Mouse (Mus musculus): ENCODE data around the gene Serhl. TPM values are rescaled to one million over a fixed set of nuclear protein-coding genes. Genes with fewer than 3 reads are reported as not detected.
"Not testable (repeated sequence)": the region's sequence is repeated elsewhere in the genome, so short reads cannot be mapped to it uniquely, and the experiment has no call there.

The Serhl gene
- 67.5 and 70.7 TPM in 2 replicates for polyA plus RNA-seq (2015; fragmentation: Nextera tagmentation; extraction: Ambion mirVana)

DNA sequence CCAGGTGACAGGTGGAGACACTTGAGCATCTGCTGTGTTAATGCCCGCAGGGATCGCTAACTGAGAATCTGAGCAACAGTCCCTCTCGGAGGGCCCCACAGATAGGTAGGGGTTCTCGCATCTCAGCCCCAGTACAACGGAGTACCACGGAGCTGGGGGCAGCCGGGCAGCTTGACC lies at the start of gene Serhl:
Gene Serhl, plus strand, starts transcription at position 78 of the 177 bp plus-strand sequence.
- ATAC-seq (ENCODE audit: low FRiP score, low TSS enrichment), result no peak

DNA sequence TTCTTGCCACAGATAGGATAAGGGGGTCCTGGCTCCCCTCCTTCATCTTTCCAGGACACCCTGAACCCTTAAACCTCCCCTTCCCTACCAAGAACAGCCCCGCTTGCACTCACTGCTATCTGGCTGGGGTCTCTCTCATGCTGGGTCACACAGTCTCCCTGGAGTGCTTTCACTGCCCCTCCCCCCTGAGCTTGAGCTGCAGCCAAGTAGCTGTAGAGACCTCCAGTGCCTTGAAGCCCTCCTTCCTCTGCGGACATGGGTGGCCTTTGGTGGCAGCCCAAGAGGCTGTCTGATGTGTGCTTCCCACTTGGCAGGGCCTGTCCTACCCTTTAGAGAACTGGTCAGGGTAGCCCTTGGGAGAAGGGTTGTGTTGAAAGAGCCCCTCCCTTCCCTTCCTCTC lies 49.1 kb upstream of the Serhl start:
- H3K4me3 ChIP-seq (ENCODE audit: low read length), result no peak overlapping the region
- no peaks in the 10 kb centered on the region for H3K9me3 ChIP-seq (ENCODE audit: low read length)
- no peak overlapping the region for H3K4me2 ChIP-seq (replicated peaks; ENCODE audit: low read depth, low read length)
- H3K4me1 ChIP-seq (ENCODE audit: insufficient read depth, low read length), result peaks cover 33% of the 10 kb centered on the region
- no peaks in the 10 kb centered on the region for H3K36me3 ChIP-seq (ENCODE audit: insufficient read depth, low read length)
- WGBS, result 59% methylated on average over 2 of the region's 2 CpGs
- no peak overlapping the region for H3K9ac ChIP-seq (replicated peaks; ENCODE audit: low read length)
- H3K27me3 ChIP-seq (ENCODE audit: insufficient read depth, low read length), result peaks cover under 1% of the 10 kb centered on the region; the same call in 1 of the 2 replicates
- ATAC-seq (ENCODE audit: low FRiP score, low TSS enrichment), result 0 out of 2 replicates have a peak, but pooled peaks have one; percentile 35
- H3K27ac ChIP-seq (ENCODE audit: low read length), result no peak overlapping the region

More for the DNA sequence above, at the start of gene Serhl:
- peaks cover 11% of the 10 kb centered on the region for H3K27me3 ChIP-seq (ENCODE audit: insufficient read depth, low read length)
- H3K9ac ChIP-seq (replicated peaks; ENCODE audit: low read length), result peak within 1 kb of the TSS; percentile 24; the same call in 1 of the 2 replicates
- H3K4me3 ChIP-seq (ENCODE audit: low read length), result peak within 1 kb of the TSS; percentile 5; the same call in 1 of the 2 replicates
- peaks cover 12% of the 10 kb centered on the region for H3K4me1 ChIP-seq (ENCODE audit: insufficient read depth, low read length)
- no peak within 1 kb of the TSS for H3K27ac ChIP-seq (ENCODE audit: low read length)
- peak within 1 kb of the TSS; percentile 31 for H3K4me2 ChIP-seq (replicated peaks; ENCODE audit: low read depth, low read length)
- H3K9me3 ChIP-seq (ENCODE audit: low read length), result no peaks in the 10 kb centered on the region
- WGBS, result 16% methylated on average over 7 of the region's 7 CpGs
- H3K36me3 ChIP-seq (ENCODE audit: insufficient read depth, low read length), result no peaks in the 10 kb centered on the region

DNA sequence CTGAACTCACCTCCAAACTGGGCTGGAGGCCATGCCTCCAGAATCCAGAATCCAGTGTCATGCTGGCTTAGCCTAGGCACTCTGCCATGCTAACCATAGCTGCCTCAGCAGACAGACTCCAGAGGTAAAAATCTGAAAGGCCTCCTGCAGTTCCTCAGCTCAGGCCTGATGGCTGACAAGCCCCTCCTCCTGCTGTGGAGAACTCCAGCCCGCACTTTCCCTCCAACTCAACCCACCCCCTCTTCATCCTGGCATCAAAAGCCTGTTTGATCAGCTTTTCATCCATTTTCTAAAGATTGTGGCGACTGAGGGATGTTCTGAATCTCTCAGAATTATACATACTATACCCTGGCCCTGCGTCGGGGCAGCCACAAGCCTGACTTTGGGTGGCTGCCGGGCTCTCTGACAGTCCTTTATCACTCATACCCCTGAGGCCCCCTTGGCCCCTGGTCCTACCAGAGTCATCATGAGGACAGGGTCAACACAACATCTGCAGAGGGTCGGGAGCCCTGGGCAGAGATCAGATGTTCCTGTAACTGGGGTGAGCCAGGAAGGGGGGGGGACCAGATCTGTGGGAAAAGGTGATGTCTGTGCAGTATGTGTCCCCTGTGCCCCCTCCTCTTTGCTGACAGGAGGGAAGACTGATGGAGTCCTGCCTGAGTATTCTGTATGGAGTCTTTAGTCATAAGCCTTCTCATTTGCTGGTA lies 46.5 kb upstream of the Serhl start:
- WGBS, result 26% methylated on average over 6 of the region's 6 CpGs
- 0 out of 2 replicates have a peak overlapping the region, but pooled peaks have one; percentile 0 for H3K9ac ChIP-seq (replicated peaks; ENCODE audit: low read length)
- H3K4me2 ChIP-seq (replicated peaks; ENCODE audit: low read depth, low read length), result no peak overlapping the region
- no peak overlapping the region for H3K27ac ChIP-seq (ENCODE audit: low read length)
- ATAC-seq (ENCODE audit: low FRiP score, low TSS enrichment), result no peak
- H3K9me3 ChIP-seq (ENCODE audit: low read length), result no peaks in the 10 kb centered on the region; the same call in 1 of the 2 replicates
- no peaks in the 10 kb centered on the region for H3K27me3 ChIP-seq (ENCODE audit: insufficient read depth, low read length)
- no peak overlapping the region for H3K4me3 ChIP-seq (ENCODE audit: low read length)
- H3K4me1 ChIP-seq (ENCODE audit: insufficient read depth, low read length), result peaks cover 27% of the 10 kb centered on the region
- no peaks in the 10 kb centered on the region for H3K36me3 ChIP-seq (ENCODE audit: insufficient read depth, low read length)

DNA sequence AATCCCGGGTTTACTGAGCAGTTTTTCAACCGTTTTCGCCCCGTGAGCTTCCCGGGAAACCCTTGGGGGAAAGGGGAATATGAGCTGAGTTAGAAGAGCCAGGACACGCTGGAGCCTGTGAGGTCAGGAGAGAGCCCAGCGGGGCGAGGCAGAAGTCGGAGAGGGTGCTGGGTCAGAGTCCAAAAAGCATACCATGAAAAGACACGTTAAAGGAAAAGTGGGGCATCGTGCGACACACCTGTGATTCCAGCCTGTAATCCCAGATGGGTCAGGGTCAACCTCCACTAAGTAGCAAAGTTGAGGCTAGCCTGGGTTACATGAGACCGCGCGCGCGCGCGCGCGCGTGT lies 46.0 kb upstream of the Serhl start:
- no peak for ATAC-seq (ENCODE audit: low FRiP score, low TSS enrichment)
- Histone ChIP-seq H3K36me3 (ENCODE audit: insufficient read depth, low read length) (no peaks in the 10 kb centered on the region), H3K9me3 (ENCODE audit: low read length) (no peaks in the 10 kb centered on the region; the same call in 1 of the 2 replicates), H3K4me1 (ENCODE audit: insufficient read depth, low read length) (peaks cover 23% of the 10 kb centered on the region), H3K4me2 (replicated peaks; ENCODE audit: low read depth, low read length) (no peak overlapping the region), H3K27me3 (ENCODE audit: insufficient read depth, low read length) (no peaks in the 10 kb centered on the region), H3K4me3 (ENCODE audit: low read length) (no peak overlapping the region), H3K9ac (replicated peaks; ENCODE audit: low read length) (no peak overlapping the region), H3K27ac (ENCODE audit: low read length) (no peak overlapping the region)
- WGBS, result 60% methylated on average over 22 of the region's 22 CpGs

DNA sequence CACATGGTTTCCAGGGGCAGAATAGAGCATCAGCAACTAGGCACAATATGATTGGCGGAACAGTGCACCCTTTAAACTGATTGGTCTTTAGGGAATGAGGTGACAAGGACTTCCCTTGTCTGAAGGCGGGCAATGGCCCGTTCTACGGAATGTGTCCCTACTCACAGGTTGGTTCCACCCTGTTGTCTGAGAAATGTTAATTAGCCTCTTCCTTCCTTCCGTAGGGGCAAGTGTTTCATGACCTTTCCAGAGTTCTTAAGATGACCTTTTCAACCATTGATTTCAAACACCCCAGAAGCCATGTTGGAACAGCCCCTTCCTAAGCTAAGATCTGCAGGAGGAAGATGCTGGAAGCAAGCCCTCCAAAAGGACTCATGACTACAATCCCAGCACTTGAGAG lies 43.7 kb upstream of the Serhl start:
- H3K36me3 ChIP-seq (ENCODE audit: insufficient read depth, low read length); H3K4me3 ChIP-seq (ENCODE audit: low read length); H3K27me3 ChIP-seq (ENCODE audit: insufficient read depth, low read length); ATAC-seq (ENCODE audit: low FRiP score, low TSS enrichment); H3K9me3 ChIP-seq (ENCODE audit: low read length); H3K4me2 ChIP-seq (replicated peaks; ENCODE audit: low read depth, low read length); H3K27ac ChIP-seq (ENCODE audit: low read length); H3K9ac ChIP-seq (replicated peaks; ENCODE audit: low read length): not testable (repeated sequence)
- 83% methylated on average over 5 of the region's 5 CpGs for WGBS
- peaks cover 10% of the 10 kb centered on the region for H3K4me1 ChIP-seq (ENCODE audit: insufficient read depth, low read length)

DNA sequence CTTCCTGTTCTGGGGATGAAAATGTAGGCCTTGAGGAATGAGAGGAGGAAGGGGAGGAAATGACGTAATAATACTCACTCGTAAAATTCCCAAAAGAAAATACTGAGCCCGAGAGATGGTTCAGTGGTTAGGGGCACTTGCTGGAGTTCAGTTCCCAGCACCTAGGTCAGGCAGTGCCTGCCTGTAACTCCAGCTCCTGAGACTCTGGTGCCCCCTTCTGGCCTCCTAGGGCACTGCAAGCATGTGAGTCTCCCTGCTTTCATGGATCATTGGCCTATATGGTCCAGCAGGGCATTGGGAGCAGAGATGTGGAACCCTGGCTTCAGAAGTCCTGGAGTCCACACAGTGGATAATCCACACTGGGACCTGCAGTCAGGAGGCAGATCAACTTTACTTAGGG lies 43.0 kb upstream of the Serhl start:
- no peak for ATAC-seq (ENCODE audit: low FRiP score, low TSS enrichment)
- Histone ChIP-seq H3K4me1 (ENCODE audit: insufficient read depth, low read length) (peaks cover 10% of the 10 kb centered on the region), H3K27me3 (ENCODE audit: insufficient read depth, low read length) (no peaks in the 10 kb centered on the region), H3K4me2 (replicated peaks; ENCODE audit: low read depth, low read length) (no peak overlapping the region), H3K9me3 (ENCODE audit: low read length) (no peaks in the 10 kb centered on the region; the same call in 1 of the 2 replicates), H3K4me3 (ENCODE audit: low read length) (no peak overlapping the region), H3K9ac (replicated peaks; ENCODE audit: low read length) (no peak overlapping the region), H3K27ac (ENCODE audit: low read length) (no peak overlapping the region), H3K36me3 (ENCODE audit: insufficient read depth, low read length) (no peaks in the 10 kb centered on the region)
- WGBS, result 89% methylated on average over 3 of the region's 3 CpGs

DNA sequence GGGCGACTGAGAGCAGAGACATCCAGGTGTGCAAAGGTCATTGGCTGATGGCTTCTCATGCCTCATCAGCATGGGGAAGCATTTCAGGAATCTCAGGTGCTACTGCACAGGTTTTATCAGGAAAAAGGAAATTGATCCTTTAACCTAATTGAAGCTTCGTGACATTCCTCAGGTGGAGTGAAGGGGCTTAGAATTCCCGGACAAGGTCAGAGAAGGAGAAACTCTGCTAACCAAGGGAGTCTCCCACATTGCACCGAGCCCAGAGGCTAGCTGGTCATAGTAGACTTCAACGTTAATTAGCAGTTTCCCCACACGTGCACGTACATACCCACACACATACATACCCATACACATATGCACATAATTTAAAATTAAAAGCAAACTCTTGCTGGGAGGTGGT lies 42.6 kb upstream of the Serhl start:
- Histone ChIP-seq H3K9ac (replicated peaks; ENCODE audit: low read length) (no peak overlapping the region), H3K4me3 (ENCODE audit: low read length) (no peak overlapping the region), H3K9me3 (ENCODE audit: low read length) (no peaks in the 10 kb centered on the region; the same call in 1 of the 2 replicates), H3K4me2 (replicated peaks; ENCODE audit: low read depth, low read length) (no peak overlapping the region), H3K4me1 (ENCODE audit: insufficient read depth, low read length) (peaks cover 10% of the 10 kb centered on the region), H3K27ac (ENCODE audit: low read length) (no peak overlapping the region), H3K27me3 (ENCODE audit: insufficient read depth, low read length) (no peaks in the 10 kb centered on the region), H3K36me3 (ENCODE audit: insufficient read depth, low read length) (no peaks in the 10 kb centered on the region)
- ATAC-seq (ENCODE audit: low FRiP score, low TSS enrichment), result no peak
- 82% methylated on average over 7 of the region's 7 CpGs for WGBS

DNA sequence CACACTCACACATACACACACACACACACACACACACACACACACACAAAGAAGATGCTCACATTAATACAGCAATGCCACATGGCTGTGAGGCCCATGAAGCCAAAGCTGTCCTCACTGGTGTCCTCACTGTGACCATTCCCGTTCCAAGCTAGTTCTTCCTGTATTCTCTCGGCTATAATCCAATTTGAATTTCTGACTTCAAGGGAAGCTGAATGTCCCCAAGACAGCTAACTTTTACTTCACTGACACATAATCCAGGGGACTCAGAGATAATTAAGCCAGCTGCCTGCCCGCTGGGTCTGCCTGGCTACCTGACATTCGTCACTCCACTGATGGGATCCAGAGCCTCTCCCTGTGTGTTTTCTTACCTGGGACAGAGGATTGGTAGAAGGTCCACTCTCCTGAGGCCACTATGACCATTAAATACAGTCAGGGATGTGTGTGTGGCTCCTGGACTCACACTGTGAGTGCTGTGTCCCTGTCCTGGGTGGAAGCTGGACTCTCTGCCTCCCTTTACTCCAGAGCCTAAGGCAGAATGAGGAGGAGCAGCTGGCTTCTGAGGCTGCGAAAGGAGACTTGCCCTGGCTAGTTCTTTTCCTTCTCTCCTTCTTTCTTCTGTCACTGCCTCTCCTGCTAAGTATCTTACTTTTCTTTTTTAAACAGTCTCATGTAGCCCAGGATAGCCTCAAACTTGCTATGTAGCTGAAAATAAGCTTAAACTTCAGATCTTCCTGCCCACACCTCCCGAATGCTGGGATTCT lies 36.8 kb upstream of the Serhl start:
- no peaks in the 10 kb centered on the region for H3K36me3 ChIP-seq (ENCODE audit: insufficient read depth, low read length)
- no peak overlapping the region for H3K9ac ChIP-seq (replicated peaks; ENCODE audit: low read length)
- 0 out of 2 replicates have a peak, but pooled peaks cover 3% of the 10 kb centered on the region for H3K9me3 ChIP-seq (ENCODE audit: low read length)
- ATAC-seq (ENCODE audit: low FRiP score, low TSS enrichment), result no peak
- H3K27me3 ChIP-seq (ENCODE audit: insufficient read depth, low read length), result no peaks in the 10 kb centered on the region
- no peak overlapping the region for H3K4me2 ChIP-seq (replicated peaks; ENCODE audit: low read depth, low read length)
- no peak overlapping the region for H3K4me3 ChIP-seq (ENCODE audit: low read length)
- peaks cover 14% of the 10 kb centered on the region for H3K4me1 ChIP-seq (ENCODE audit: insufficient read depth, low read length)
- H3K27ac ChIP-seq (ENCODE audit: low read length), result no peak overlapping the region
- 65% methylated on average over 6 of the region's 6 CpGs for WGBS

DNA sequence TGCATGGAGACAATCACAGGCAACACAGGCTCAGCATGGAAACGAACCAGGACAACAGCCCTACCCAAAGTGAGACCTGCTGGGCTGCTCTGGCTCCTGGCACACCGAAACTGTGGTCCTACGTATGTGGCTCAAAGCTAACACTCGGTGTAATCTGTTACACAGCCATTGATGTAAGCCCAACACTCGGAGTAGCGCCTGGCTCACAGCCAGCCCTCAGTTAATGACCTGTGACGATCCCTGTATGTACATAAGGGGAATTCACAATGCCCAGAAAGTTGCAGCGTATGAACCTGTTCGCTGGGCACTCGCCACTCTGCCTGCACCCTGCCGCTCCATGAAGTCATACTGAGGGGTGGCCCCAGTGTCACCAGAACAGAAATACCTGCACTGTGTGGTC lies 36.0 kb upstream of the Serhl start:
- H3K4me1 ChIP-seq (ENCODE audit: insufficient read depth, low read length), result peaks cover 14% of the 10 kb centered on the region
- H3K36me3 ChIP-seq (ENCODE audit: insufficient read depth, low read length), result no peaks in the 10 kb centered on the region
- H3K9ac ChIP-seq (replicated peaks; ENCODE audit: low read length), result no peak overlapping the region
- no peaks in the 10 kb centered on the region for H3K27me3 ChIP-seq (ENCODE audit: insufficient read depth, low read length)
- no peak overlapping the region for H3K27ac ChIP-seq (ENCODE audit: low read length)
- 23% methylated on average over 11 of the region's 11 CpGs for WGBS
- peak; percentile 55; the same call in 1 of the 2 replicates for ATAC-seq (ENCODE audit: low FRiP score, low TSS enrichment)
- 0 out of 2 replicates have a peak, but pooled peaks cover 5% of the 10 kb centered on the region for H3K9me3 ChIP-seq (ENCODE audit: low read length)
- H3K4me2 ChIP-seq (replicated peaks; ENCODE audit: low read depth, low read length), result no peak overlapping the region
- H3K4me3 ChIP-seq (ENCODE audit: low read length), result no peak overlapping the region

DNA sequence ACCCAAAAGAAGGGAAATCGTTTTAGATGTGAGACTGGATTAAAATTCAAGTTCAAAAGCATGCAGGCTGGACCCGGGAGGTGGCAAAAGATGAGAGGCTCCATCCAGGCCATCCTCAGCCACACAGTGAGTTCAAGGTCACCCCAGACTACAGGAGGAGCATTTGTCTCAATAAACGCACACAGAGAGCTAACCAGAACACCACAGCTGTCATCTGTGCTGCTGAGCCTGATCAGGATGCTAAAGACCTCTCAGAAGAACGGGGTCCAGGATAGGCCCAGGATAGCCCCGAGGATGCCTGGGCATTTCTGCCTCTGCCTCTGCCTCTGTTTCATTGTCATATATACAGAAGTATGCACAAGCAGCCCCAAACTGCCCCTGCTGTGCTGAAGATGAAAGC lies 33.7 kb upstream of the Serhl start:
- Histone ChIP-seq H3K4me2 (replicated peaks; ENCODE audit: low read depth, low read length) (peak overlapping the region; percentile 66; the same call in 1 of the 2 replicates), H3K9ac (replicated peaks; ENCODE audit: low read length) (no peak overlapping the region), H3K27ac (ENCODE audit: low read length) (no peak overlapping the region), H3K4me3 (ENCODE audit: low read length) (no peak overlapping the region), H3K4me1 (ENCODE audit: insufficient read depth, low read length) (peaks cover 17% of the 10 kb centered on the region), H3K27me3 (ENCODE audit: insufficient read depth, low read length) (no peaks in the 10 kb centered on the region), H3K9me3 (ENCODE audit: low read length) (0 out of 2 replicates have a peak, but pooled peaks cover 5% of the 10 kb centered on the region), H3K36me3 (ENCODE audit: insufficient read depth, low read length) (no peaks in the 10 kb centered on the region)
- no peak for ATAC-seq (ENCODE audit: low FRiP score, low TSS enrichment)
- 54% methylated on average over 5 of the region's 5 CpGs for WGBS
